Mouse (Mus musculus) liver, adult (tissue): ENCODE measurements around the gene Syk.

Experiments used
- GATA4 ChIP-seq: IDR thresholded peaks from 2 replicates; pipeline ENCODE4 v1.6.1; 2014; ENCODE audit warnings: mild to moderate bottlenecking, low read length; ENCODE audit not compliant: insufficient replicate concordance

Gene Syk

GRCm38 (mm10) chr13:52651383-52652252 is 68.6 kb downstream of the Syk start:
- no peak for TF ChIP-seq GATA4

DNA sequence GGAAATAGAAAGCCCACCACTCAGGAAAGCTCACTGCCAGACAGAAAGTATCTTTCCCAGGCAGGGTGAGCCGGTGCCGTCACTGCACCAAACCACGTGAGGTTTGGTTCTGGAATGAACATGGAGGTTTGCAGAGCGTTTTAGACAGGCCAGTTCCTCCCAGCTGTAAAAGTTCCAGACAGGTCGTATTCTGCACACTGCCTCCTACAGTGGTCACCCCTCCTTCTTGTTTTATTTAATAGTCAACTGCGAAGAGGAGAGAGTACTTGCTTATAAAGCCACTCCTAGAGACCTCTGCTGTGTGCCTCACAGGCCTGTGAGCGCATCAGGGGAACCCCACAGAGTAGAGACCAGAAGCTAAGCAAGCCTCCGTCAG is 69.3 kb downstream of the Syk start:
- no peak for TF ChIP-seq GATA4

DNA sequence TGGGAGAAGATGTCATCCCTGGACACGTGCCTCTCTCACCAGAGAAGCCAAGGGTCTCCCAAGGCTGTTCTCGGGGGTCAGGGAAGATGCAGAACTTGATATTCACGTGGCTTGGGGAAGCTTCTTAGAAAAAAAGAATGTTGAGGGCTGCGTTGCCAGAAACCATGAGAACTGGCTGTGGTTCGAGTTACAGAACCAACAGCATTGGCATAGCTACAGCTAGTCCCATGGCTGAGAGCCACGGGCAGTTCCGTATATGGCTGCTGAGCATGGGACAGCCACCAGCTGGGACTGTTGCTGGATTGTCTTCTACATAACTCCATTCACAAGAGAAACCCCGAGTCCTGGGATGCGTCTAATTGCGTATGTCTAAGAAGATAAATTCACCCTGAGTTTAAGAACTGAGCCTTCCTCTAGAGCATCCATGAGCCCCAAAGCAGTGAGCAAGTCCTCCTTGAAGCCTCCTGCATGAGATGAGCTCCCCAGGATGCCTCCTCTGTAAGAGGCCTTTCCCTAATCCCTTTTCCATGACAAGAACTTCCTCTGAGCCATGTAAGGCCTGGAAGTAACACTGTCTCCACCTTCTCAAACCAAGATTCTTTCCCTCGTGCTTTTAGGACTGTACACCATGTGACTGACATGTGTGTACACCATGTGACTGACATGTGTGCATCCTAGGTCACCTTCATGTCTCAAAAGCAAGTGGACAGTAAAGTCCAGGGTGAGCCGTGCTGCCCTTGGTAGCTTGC is 71.3 kb downstream of the Syk start:
- no peak for TF ChIP-seq GATA4

DNA sequence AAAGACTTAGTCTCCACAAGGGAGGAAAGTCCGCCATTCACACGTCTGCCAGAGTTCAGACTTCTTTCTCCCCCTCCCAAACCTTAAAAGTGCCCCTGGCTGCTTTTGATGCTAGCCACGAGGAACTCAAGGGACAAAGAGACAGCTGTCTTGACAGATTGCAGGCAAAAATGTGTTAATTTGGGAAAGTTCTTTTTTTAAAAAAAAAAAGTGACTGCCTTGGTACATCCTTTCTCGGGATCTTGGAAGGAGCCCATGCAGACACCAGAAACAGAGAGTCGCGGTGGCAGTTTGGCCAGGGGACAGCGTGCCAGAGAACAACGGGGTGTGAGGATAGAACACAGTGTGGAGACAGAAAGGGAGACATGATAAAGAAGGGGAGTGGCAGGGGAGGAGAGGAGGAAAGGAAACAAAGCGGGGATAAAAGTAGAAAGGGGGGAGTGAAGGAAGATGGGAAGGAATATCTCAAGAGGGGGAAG is 71.9 kb downstream of the Syk start:
- TF ChIP-seq GATA4 = no peak

GRCm38 (mm10) chr13:52657966-52658365 is 75.0 kb downstream of the Syk start:
- no peak for TF ChIP-seq GATA4

DNA sequence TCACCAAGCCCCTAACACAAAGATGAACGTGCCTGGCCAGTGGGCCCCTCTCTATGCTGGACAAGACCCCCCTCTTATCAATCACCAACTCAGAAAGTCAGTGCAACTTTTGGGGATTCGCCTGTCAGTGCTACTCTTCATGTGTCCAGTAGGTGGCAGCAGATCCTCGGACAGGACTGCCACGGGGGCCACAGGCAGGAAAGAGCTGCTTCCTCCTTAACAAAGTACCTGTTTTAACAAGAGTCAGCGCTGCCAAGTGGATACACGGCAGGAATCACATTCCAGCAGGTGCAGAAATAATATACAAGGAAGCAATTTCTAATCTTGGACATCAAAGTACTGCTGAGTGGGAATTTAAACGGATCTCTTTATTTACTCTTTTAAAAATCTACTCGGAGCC is 75.5 kb downstream of the Syk start:
- no peak for TF ChIP-seq GATA4

- no peak for TF ChIP-seq GATA4
These were observed 76.2 kb downstream of the Syk start for GRCm38 (mm10) chr13:52659171-52659665.

GRCm38 (mm10) chr13:52669889-52670288 is 86.9 kb downstream of the Syk start:
- TF ChIP-seq GATA4 = no peak

- no peak for TF ChIP-seq GATA4
These were observed 90.3 kb downstream of the Syk start for GRCm38 (mm10) chr13:52673272-52673671.

DNA sequence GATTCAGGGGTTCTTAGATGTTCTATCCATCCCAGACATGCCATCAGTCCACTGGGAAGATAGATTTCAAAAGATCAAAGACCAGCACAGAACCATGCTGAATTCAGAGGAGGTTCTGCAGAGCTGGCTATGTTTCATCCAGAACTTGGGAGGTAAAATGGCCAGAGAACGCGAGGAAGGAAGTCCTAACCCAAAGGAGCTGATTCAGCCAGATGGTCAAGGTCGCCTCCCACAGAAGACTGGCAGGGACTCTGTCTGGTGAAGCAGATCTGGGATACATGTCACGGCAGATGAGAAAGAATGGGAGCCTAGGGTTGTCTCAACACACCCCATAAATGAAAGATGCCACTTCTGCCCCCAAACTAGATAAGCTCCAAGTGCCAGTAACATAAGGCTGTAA is 90.9 kb downstream of the Syk start:
- TF ChIP-seq GATA4 = no peak

- no peak for TF ChIP-seq GATA4
These were observed 91.9 kb downstream of the Syk start for GRCm38 (mm10) chr13:52674839-52675238.

DNA sequence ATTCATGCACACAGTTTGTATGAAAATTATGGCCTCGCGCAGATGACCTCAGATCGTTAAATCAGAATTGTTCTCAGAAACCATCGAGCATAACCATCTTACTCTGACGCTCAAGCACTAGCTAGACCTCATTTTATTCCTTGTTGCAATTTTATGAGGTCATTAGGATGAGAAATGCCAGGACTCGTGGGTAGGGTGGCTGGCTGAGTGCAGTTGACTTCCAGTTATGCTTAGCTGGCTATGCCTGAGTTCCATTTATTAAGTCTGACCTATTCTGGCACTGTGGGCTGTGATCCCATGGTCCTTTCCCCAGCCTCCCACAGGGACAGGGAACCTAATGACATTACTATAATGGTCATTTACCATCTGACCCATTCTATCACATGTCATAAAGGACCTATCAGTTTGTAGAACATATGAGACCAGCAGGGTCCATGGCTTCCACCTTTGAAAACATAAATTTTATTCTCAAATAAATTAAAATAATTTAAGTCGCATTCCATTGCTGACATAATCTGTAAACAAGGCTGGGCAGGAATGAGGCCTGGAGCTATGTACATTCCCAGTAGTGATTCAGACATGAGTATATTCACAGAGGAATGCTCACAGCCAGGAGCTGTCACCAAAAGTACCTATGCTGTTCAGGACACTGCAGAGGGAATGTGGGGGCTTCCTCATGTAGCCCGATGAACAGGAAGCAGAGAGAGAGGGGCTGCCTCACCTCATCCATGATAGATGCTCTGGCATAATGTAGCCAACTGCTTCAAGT is 92.7 kb downstream of the Syk start:
- no peak for TF ChIP-seq GATA4

GRCm38 (mm10) chr13:52676671-52677445 is 93.9 kb downstream of the Syk start:
- TF ChIP-seq GATA4 = no peak

DNA sequence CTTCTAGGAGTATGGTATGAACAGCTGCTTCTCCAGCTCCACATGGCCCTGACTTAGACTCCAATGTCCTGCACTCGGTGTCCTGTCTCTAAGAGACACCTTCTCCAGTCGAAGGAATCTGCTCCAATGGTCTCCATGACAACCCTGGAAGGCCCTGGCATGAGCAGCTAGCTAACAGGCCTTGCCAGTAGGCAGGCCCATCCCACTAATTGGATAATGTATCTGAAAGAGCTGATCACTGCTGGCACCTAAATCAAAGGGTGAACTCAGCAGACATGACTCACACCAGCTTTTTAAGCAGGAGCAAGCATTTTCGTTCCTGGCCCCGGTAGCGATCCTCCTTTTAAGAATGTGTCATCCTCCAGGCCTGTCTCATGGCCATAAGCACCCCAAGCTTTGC is 96.9 kb downstream of the Syk start:
- TF ChIP-seq GATA4 = no peak

GRCm38 (mm10) chr13:52682107-52682506 is 99.1 kb downstream of the Syk start:
- no peak for TF ChIP-seq GATA4
